Mouse (Mus musculus): ENCODE results near the gene C730034F03Rik. TPM values are rescaled to one million over a fixed set of nuclear protein-coding genes. Genes with fewer than 3 reads are reported as not detected.

The C730034F03Rik gene
- polyA plus RNA-seq, 1 experiment from 2014 or later, result 2.2 TPM

DNA sequence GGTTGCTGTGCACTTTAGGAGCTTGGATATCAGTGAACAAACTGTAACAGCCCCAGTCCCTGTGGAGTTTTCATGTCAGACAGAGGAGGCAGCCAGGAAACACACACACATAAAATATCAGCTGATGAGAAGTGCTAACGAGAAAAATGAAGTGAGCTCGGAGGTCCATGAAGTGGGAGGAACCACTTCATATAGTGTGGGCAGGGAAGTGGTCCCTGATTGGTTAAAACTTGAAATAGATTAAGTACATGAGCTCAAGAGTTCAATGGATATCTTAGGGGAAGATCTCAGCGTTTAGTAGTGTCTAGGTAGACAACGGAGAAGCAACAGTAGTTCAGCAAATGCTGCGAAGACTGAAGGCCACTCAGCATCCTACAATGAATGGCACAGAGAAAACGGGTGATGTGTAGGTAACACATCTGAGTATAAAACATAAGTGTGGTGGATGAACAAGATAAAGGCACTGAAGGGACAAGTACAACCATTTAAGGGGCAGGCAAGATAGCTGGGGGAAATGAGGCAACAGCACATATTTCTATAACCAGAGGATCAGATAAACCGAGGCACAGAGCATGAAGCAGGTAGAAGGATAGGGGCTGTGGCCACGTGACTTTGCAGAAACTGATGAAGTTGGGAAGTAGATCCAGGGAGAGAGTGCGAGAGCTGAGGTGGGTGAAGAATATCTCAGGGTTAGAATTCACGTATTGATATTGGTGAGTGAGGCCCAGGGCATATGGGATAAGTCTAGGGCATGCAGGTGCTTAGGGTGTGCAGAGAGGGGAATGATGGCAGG is 24.4 kb upstream of the C730034F03Rik start:
- DNase-seq (ENCODE audit: low spot score) (no peak), ATAC-seq (replicated peaks; ENCODE audit: low FRiP score, low TSS enrichment, low read depth) (no peak)
- no peaks in the 10 kb centered on the region for H3K36me3 ChIP-seq (ENCODE audit: control insufficient read depth, insufficient read depth, low read length)
- no peak overlapping the region for H3K4me3 ChIP-seq (ENCODE audit: low read depth, low read length)
- WGBS, result 82% methylated on average over 10 of the region's 10 CpGs
- H3K27me3 ChIP-seq (replicated peaks; ENCODE audit: control insufficient read depth, insufficient read depth, low read length), result no peaks in the 10 kb centered on the region
- H3K4me1 ChIP-seq (replicated peaks; ENCODE audit: control insufficient read depth, insufficient read depth, low read length), result no peaks in the 10 kb centered on the region
- H3K27ac ChIP-seq (ENCODE audit: low read depth), result no peak overlapping the region
- H3K4me2 ChIP-seq (ENCODE audit: low read length), result no peak overlapping the region
- H3K9me3 ChIP-seq (ENCODE audit: control insufficient read depth, low read length), result peaks cover 4% of the 10 kb centered on the region; the same call in 1 of the 2 replicates
- H3K9ac ChIP-seq (ENCODE audit: low read length), result no peak overlapping the region

DNA sequence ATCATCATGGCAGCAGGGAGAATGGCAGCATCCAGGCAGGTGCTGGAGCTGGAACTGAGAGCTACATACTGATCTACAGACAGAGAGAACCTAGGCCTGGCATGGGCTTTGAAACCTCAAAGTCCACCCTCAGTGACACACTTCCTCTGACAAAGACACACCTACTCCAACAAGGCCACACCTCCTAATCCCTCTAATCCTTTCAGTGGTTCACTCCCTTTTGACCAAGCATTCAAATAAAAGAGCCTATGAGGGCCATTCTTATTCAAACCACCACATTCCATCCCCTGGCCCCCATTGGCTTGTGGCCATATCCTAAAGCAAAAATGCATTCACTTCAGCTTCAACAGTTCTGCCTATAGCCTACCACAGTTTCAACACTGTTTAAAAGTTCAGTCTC is 22.7 kb upstream of the C730034F03Rik start:
- no peak for DNase-seq (ENCODE audit: low spot score)
- ATAC-seq (replicated peaks; ENCODE audit: low FRiP score, low TSS enrichment, low read depth), result no peak
- Histone ChIP-seq H3K4me3 (ENCODE audit: low read depth, low read length) (no peak overlapping the region), H3K9ac (ENCODE audit: low read length) (no peak overlapping the region), H3K4me2 (ENCODE audit: low read length) (no peak overlapping the region), H3K9me3 (ENCODE audit: control insufficient read depth, low read length) (peaks cover 4% of the 10 kb centered on the region; the same call in 1 of the 2 replicates), H3K4me1 (replicated peaks; ENCODE audit: control insufficient read depth, insufficient read depth, low read length) (no peaks in the 10 kb centered on the region), H3K36me3 (ENCODE audit: control insufficient read depth, insufficient read depth, low read length) (no peaks in the 10 kb centered on the region), H3K27ac (ENCODE audit: low read depth) (no peak overlapping the region), H3K27me3 (replicated peaks; ENCODE audit: control insufficient read depth, insufficient read depth, low read length) (no peaks in the 10 kb centered on the region)

DNA sequence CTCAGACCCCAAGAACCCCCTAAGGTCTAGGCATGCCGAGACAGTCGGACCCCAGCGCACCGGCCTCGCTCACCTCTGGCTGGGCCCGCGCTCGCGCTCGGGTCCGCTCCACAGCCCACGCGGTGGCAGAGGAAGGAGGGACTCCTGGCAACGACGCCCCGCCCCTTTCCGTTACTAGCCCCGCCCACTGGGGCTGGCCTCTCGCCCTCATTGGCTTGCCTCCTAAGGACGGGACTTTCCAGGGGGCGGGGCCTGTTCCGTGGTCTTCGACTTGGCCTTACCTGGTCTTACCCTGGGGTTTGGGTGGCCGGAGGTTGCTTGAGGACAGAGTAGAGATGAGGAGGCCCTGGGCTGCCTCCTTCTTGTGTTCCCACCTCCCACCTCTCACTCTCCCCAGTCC is 19.3 kb upstream of the C730034F03Rik start, which contains the start of gene Syce3:
Gene Syce3, minus strand, starts transcription at position 386 of the 400 bp plus-strand sequence.
- Histone ChIP-seq H3K27ac (ENCODE audit: low read depth) (no peak within 1 kb of the TSS), H3K4me1 (replicated peaks; ENCODE audit: control insufficient read depth, insufficient read depth, low read length) (no peaks in the 10 kb centered on the region), H3K9ac (ENCODE audit: low read length) (no peak within 1 kb of the TSS), H3K4me3 (ENCODE audit: low read depth, low read length) (no peak within 1 kb of the TSS), H3K36me3 (ENCODE audit: control insufficient read depth, insufficient read depth, low read length) (no peaks in the 10 kb centered on the region), H3K27me3 (replicated peaks; ENCODE audit: control insufficient read depth, insufficient read depth, low read length) (no peaks in the 10 kb centered on the region), H3K4me2 (ENCODE audit: low read length) (no peak within 1 kb of the TSS), H3K9me3 (ENCODE audit: control insufficient read depth, low read length) (peaks cover 4% of the 10 kb centered on the region; the same call in 1 of the 2 replicates)
- 78% methylated on average over 20 of the region's 24 CpGs for WGBS
- DNase-seq (ENCODE audit: low spot score) (no peak), ATAC-seq (replicated peaks; ENCODE audit: low FRiP score, low TSS enrichment, low read depth) (0 out of 2 replicates have a peak, but pooled peaks have one; percentile 32)

DNA sequence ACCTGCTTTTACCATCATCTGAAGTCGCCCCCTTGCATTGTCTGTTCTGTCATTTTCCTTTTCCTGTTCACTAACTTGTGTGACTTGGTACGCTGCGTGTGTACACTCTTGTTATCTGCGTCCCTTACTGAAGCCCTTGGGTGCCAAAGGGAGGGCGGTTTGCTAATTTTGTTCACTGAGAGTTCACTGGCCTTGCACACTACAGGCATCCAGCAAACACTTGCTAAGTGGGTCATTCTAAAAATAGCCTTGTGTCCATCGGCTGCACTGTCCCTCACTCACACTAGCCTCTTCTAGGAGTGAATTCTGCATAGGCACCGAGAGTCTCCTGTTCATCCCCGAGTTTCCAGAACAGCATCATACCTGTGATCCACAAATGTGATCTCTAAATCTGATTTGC is 14.1 kb upstream of the C730034F03Rik start:
- Histone ChIP-seq H3K9ac (ENCODE audit: low read length) (no peak overlapping the region), H3K27me3 (replicated peaks; ENCODE audit: control insufficient read depth, insufficient read depth, low read length) (no peaks in the 10 kb centered on the region), H3K9me3 (ENCODE audit: control insufficient read depth, low read length) (no peaks in the 10 kb centered on the region), H3K27ac (ENCODE audit: low read depth) (no peak overlapping the region), H3K4me1 (replicated peaks; ENCODE audit: control insufficient read depth, insufficient read depth, low read length) (no peaks in the 10 kb centered on the region), H3K4me2 (ENCODE audit: low read length) (no peak overlapping the region), H3K4me3 (ENCODE audit: low read depth, low read length) (no peak overlapping the region), H3K36me3 (ENCODE audit: control insufficient read depth, insufficient read depth, low read length) (peaks cover 14% of the 10 kb centered on the region; the same call in 1 of the 2 replicates)
- WGBS, result 87% methylated on average over 8 of the region's 8 CpGs
- DNase-seq (ENCODE audit: low spot score) (no peak), ATAC-seq (replicated peaks; ENCODE audit: low FRiP score, low TSS enrichment, low read depth) (no peak)

DNA sequence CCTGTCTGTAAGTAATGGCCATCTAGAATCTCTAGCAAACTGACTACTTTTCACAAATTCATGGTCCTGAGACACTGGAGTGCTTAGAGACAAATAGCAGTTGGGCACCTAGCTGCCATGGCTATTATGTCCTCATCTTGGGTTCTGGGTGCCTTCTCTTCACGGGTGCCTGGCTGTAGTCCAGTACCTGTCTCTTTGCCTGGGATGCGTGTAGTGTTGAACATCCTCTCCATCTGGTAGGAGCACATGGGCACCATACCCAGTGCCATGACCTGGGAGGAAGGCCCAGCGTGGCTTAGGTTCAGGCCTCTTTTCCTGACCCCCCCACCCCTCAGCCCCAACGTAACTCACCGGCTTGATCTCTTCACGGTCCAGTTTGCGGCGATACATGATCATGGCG is 7.5 kb upstream of the C730034F03Rik start:
- H3K27me3 ChIP-seq (replicated peaks; ENCODE audit: control insufficient read depth, insufficient read depth, low read length), result no peaks in the 10 kb centered on the region
- no peak overlapping the region for H3K9ac ChIP-seq (ENCODE audit: low read length)
- DNase-seq (ENCODE audit: low spot score) (no peak), ATAC-seq (replicated peaks; ENCODE audit: low FRiP score, low TSS enrichment, low read depth) (no peak)
- no peak overlapping the region for H3K4me3 ChIP-seq (ENCODE audit: low read depth, low read length)
- H3K4me1 ChIP-seq (replicated peaks; ENCODE audit: control insufficient read depth, insufficient read depth, low read length), result no peaks in the 10 kb centered on the region
- no peaks in the 10 kb centered on the region for H3K9me3 ChIP-seq (ENCODE audit: control insufficient read depth, low read length)
- 97% methylated on average over 9 of the region's 9 CpGs for WGBS
- no peak overlapping the region for H3K4me2 ChIP-seq (ENCODE audit: low read length)
- no peak overlapping the region for H3K27ac ChIP-seq (ENCODE audit: low read depth)
- H3K36me3 ChIP-seq (ENCODE audit: control insufficient read depth, insufficient read depth, low read length), result peaks cover 26% of the 10 kb centered on the region

DNA sequence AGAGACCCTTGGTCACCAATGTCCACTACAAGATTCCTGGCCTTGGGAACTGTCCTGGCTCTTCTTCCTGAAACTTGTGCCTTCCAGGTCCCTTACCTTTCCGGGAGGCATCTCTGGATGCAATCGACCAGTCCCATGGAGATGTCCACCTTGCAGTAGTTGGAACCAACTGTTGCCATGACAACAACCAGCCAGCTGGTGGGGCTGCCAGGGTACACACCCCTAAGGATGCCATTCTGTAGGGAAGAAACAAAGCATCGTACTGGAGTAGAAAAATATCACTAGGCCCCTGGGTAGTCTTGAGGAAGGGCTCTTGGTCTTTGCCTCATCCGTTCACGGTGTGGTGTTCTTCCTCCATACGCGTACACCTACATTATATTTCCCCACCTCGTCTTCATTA is 4.8 kb upstream of the C730034F03Rik start:
- DNase-seq (ENCODE audit: low spot score), result no peak

DNA sequence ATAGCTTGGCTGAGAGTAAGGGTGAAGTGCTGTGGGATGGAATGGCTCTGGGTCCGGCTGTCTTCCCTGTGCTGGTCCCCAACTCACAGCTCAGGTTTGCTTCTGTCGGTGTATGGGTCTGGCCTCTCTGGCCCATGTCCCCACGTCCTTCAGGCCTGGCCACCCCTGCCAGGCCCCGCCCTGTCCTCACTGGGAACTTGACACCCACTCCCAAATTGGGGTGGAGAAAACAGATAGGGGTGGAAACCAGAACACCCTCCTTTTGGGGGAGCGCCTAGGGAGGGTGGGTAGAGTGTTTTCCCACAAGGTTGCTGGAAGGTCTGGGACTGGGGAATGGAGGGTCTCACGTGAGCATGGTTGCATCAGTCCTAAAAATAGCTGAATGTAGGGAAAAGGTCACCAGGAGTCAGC is 3.7 kb upstream of the C730034F03Rik start, which contains the start of gene Cpt1b:
Gene Cpt1b, minus strand, starts transcription at position 153 of the 411 bp plus-strand sequence.
- Histone ChIP-seq H3K9me3 (ENCODE audit: control insufficient read depth, low read length) (no peaks in the 10 kb centered on the region), H3K9ac (ENCODE audit: low read length) (no peak within 1 kb of the TSS), H3K4me1 (replicated peaks; ENCODE audit: control insufficient read depth, insufficient read depth, low read length) (peaks cover 14% of the 10 kb centered on the region; the same call in 1 of the 2 replicates), H3K36me3 (ENCODE audit: control insufficient read depth, insufficient read depth, low read length) (peaks cover 23% of the 10 kb centered on the region), H3K27me3 (replicated peaks; ENCODE audit: control insufficient read depth, insufficient read depth, low read length) (no peaks in the 10 kb centered on the region), H3K27ac (ENCODE audit: low read depth) (no peak within 1 kb of the TSS), H3K4me2 (ENCODE audit: low read length) (no peak within 1 kb of the TSS), H3K4me3 (ENCODE audit: low read depth, low read length) (no peak within 1 kb of the TSS)
- no peak for ATAC-seq (replicated peaks; ENCODE audit: low FRiP score, low TSS enrichment, low read depth)
- WGBS, result 34% methylated on average over 6 of the region's 6 CpGs
- no peak for DNase-seq (ENCODE audit: low spot score)

More for the DNA sequence above, 4.8 kb upstream of the C730034F03Rik start:
- Histone ChIP-seq H3K9me3 (ENCODE audit: control insufficient read depth, low read length) (no peaks in the 10 kb centered on the region), H3K27ac (ENCODE audit: low read depth) (no peak overlapping the region), H3K36me3 (ENCODE audit: control insufficient read depth, insufficient read depth, low read length) (peaks cover 31% of the 10 kb centered on the region), H3K4me3 (ENCODE audit: low read depth, low read length) (no peak overlapping the region), H3K4me2 (ENCODE audit: low read length) (no peak overlapping the region), H3K27me3 (replicated peaks; ENCODE audit: control insufficient read depth, insufficient read depth, low read length) (no peaks in the 10 kb centered on the region), H3K9ac (ENCODE audit: low read length) (no peak overlapping the region), H3K4me1 (replicated peaks; ENCODE audit: control insufficient read depth, insufficient read depth, low read length) (peaks cover 8% of the 10 kb centered on the region; the same call in 1 of the 2 replicates)
- no peak for ATAC-seq (replicated peaks; ENCODE audit: low FRiP score, low TSS enrichment, low read depth)
- WGBS, result 87% methylated on average over 8 of the region's 8 CpGs

DNA sequence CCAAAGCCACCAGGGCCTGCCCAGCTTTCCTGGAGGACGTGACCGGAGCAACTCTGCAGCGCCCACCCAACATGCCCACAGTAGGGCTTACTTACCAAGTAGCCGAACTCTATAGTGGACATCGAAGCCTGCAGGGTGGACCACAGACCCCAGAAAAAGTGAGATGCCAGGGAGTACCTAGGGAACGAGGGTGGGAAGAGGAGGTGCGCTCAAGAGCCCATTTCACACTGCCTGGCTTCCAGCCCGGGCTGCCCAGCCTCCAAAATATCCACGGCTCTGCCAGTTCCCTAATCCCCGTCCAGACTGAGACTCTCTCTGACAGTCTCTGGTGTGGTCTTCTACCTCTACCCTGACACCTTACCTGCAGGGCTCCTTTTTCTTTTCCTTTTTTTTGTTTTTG is 2.7 kb upstream of the C730034F03Rik start:
- DNase-seq (ENCODE audit: low spot score) (no peak), ATAC-seq (replicated peaks; ENCODE audit: low FRiP score, low TSS enrichment, low read depth) (no peak)
- Histone ChIP-seq H3K4me2 (ENCODE audit: low read length) (no peak overlapping the region), H3K27ac (ENCODE audit: low read depth) (no peak overlapping the region), H3K9me3 (ENCODE audit: control insufficient read depth, low read length) (no peaks in the 10 kb centered on the region), H3K9ac (ENCODE audit: low read length) (no peak overlapping the region), H3K4me1 (replicated peaks; ENCODE audit: control insufficient read depth, insufficient read depth, low read length) (peaks cover 14% of the 10 kb centered on the region; the same call in 1 of the 2 replicates), H3K4me3 (ENCODE audit: low read depth, low read length) (no peak overlapping the region), H3K27me3 (replicated peaks; ENCODE audit: control insufficient read depth, insufficient read depth, low read length) (no peaks in the 10 kb centered on the region), H3K36me3 (ENCODE audit: control insufficient read depth, insufficient read depth, low read length) (peaks cover 23% of the 10 kb centered on the region)
- WGBS, result 94% methylated on average over 10 of the region's 10 CpGs

Data from intestine, embryonic 14.5 days (tissue).